Mouse (Mus musculus): ENCODE results near the gene Zbtb42.

GRCm38 (mm10) chr12:112683351-112683750 lies 4.7 kb downstream of the Zbtb42 start:
- TF ChIP-seq CTCF (IDR thresholded peaks at IDR 0.05; ENCODE audit: extremely low read depth, insufficient read length, insufficient replicate concordance, low read depth, low read length) (no peak), POLR2A (IDR thresholded peaks at IDR 0.05; ENCODE audit: low read depth, low read length) (no peak)

Data from small intestine, adult 2 months (tissue).